Comparison of ENCODE assay signal across 8 mouse cellular contexts in the genomic region with DNA sequence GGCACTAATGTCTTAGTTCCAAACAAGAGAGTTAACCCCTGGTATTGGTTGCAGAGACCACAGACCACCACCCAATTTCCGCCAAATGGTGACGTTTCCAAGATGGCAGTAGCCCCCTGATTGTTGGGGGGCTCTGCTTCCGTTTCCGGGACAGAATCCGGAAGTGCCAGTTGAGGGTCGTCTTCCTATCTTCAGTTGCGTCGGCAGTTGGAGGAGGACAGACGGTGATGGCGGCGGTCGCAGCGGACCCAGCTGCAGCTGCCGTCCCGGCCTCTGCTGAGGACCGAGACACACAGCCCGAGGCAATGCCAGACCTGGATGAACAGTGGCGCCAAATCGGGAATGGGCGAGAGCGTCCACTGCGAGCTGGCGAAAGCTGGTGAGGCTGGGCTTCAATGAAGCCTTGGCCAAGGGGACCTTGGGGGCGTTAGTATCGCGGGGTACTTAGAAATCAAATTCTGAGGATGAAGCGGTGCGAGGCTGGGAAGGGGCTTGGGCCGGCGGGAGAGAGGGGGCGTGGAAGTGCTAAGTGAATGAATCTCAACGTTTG. TPM values are rescaled to one million over a fixed set of nuclear protein-coding genes. Genes with fewer than 3 reads are reported as not detected.
DNase-seq lines count a peak whose midpoint lies in the region; ATAC-seq and TF ChIP-seq lines count a peak whose summit lies in the region.

A gene (plus strand): TSS at position 166 of the 550 bp plus-strand sequence.

- peak within 1 kb of the TSS; percentile 31 for H3K4me2 ChIP-seq in hindbrain, embryonic 11.5 days (replicated peaks; ENCODE audit: low read depth, low read length)

- peaks cover under 1% of the 10 kb centered on the region; the same call in 1 of the 2 replicates for H3K4me1 ChIP-seq in cerebellum, adult 2 months (ENCODE audit: control insufficient read depth, insufficient read depth, low read length)
- no peaks in the 10 kb centered on the region for H3K4me1 ChIP-seq in hindbrain, embryonic 11.5 days (replicated peaks; ENCODE audit: control insufficient read depth, insufficient read depth, low read length)

- ATAC-seq in erythroblast, adult 5-6 weeks (replicated peaks; ENCODE audit: low FRiP score, poor library complexity, severe bottlenecking) = peak; percentile 27; the same call in 1 of the 2 replicates
- ATAC-seq in hindbrain, embryonic 11.5 days (ENCODE audit: low FRiP score) = peak; percentile 77
- peak; percentile 42 for ATAC-seq in megakaryocyte-erythroid progenitor cell, adult 5-6 weeks (replicated peaks; ENCODE audit: low FRiP score, low TSS enrichment, poor library complexity, severe bottlenecking)

- no peak for TF ChIP-seq CTCF in cerebellum, adult 2 months (IDR thresholded peaks at IDR 0.05; ENCODE audit: borderline replicate concordance, insufficient read depth, low read depth, low read length)
- TF ChIP-seq CTCF in left cerebral cortex, adult 2 months (IDR thresholded peaks at IDR 0.05) = no peak

- no peaks in the 10 kb centered on the region for H3K36me3 ChIP-seq in hindbrain, embryonic 11.5 days (ENCODE audit: control insufficient read depth, insufficient read depth, low read length)

- H3K9ac ChIP-seq in hindbrain, embryonic 11.5 days (ENCODE audit: low read depth, low read length) = peak within 1 kb of the TSS; percentile 74

- H3K4me3 ChIP-seq in cerebellum, adult 2 months (replicated peaks; ENCODE audit: insufficient read depth, low read depth, low read length) = peak within 1 kb of the TSS; percentile 80
- peak within 1 kb of the TSS; percentile 57 for H3K4me3 ChIP-seq in hindbrain, embryonic 11.5 days (ENCODE audit: low read depth, low read length)
- H3K4me3 ChIP-seq in left cerebral cortex, adult 2 months = peak within 1 kb of the TSS; percentile 59

- H3K27ac ChIP-seq in cerebellum, adult 2 months (ENCODE audit: insufficient read depth, low read length) = peak within 1 kb of the TSS; percentile 56
- peak within 1 kb of the TSS; percentile 88 for H3K27ac ChIP-seq in hindbrain, embryonic 11.5 days (ENCODE audit: low read depth, low read length)
- H3K27ac ChIP-seq in left cerebral cortex, adult 2 months = peak within 1 kb of the TSS; percentile 87

- TF ChIP-seq POLR2A in cerebellum, adult 2 months (IDR thresholded peaks at IDR 0.05; ENCODE audit: borderline replicate concordance, insufficient read depth, low read length) = 0 out of 2 replicates have a peak, but pooled peaks have one; percentile 20

- intact Hi-C loops in left cerebral cortex, adult 2 months (cut with DNase I) = loop anchor here (2.0 to 5.0 kb wide), 2 partner anchors 15 to 68 kb away; no protein-coding TSS in a partner anchor

- DNase-seq in cerebellum, adult 2 months = peak in 1 of 2 experiments; percentile 48
- no peak for DNase-seq in cerebellum, adult 11 months
- peak; percentile 48 for DNase-seq in adrenal gland, postnatal 14 days
- DNase-seq in hindbrain, embryonic 11.5 days (ENCODE audit: low spot score) = peak; percentile 75
- peak; percentile 25 to 37 for DNase-seq in left cerebral cortex, adult 2 months (ENCODE audit: extremely low spot score in 1 of 2, low spot score in 2 of 2)
- peak; percentile 14 to 62 for DNase-seq in spleen, postnatal 4 days (ENCODE audit: low spot score in 2 of 2)

- no peaks in the 10 kb centered on the region for H3K9me3 ChIP-seq in hindbrain, embryonic 11.5 days (ENCODE audit: control insufficient read depth, low read length)

- no peaks in the 10 kb centered on the region for H3K27me3 ChIP-seq in cerebellum, adult 2 months (ENCODE audit: control insufficient read depth, insufficient read depth, low read length)
- no peaks in the 10 kb centered on the region for H3K27me3 ChIP-seq in hindbrain, embryonic 11.5 days (ENCODE audit: control insufficient read depth, insufficient read depth, low read length)

- 14% methylated on average over 32 of the region's 32 CpGs for WGBS in cerebellum, adult 2 months
- 16% methylated on average over 32 of the region's 32 CpGs for WGBS in hindbrain, embryonic 11.5 days

RNA-seq across cellular contexts. Expression of the gene that starts here (rescaled TPM):
- 66.2 and 69.0 TPM in 2 replicates for polyA plus RNA-seq in cerebellum, adult 2 months (2012; rRNA removed)
- 23.2 and 24.3 TPM in 2 replicates for total RNA-seq in adrenal gland, postnatal 14 days (2021)
- total RNA-seq in erythroblast, adult 5-6 weeks (2015; ENCODE audit: low replicate concordance) = 2.3 and 3.5 TPM in 2 replicates
- total RNA-seq in erythroblast, adult 5-6 weeks (2017; ENCODE audit: low replicate concordance) = 2.6 and 5.7 TPM in 2 replicates
- 76.7 and 87.5 TPM in 2 replicates for polyA plus RNA-seq in hindbrain, embryonic 11.5 days (2014; fragmentation: Nextera tagmentation; extraction: Ambion mirVana)
- total RNA-seq in left cerebral cortex, adult 2 months (2021) = 100 to 1,000 TPM; 103 to 106 TPM
- 32.0 and 35.7 TPM in 2 replicates for total RNA-seq in megakaryocyte-erythroid progenitor cell, adult 5-6 weeks (2014; fragmentation: Nextera tagmentation)
- 24.4 and 26.5 TPM in 2 replicates for total RNA-seq in megakaryocyte-erythroid progenitor cell, adult 5-6 weeks (2017)

Comparison
In these comparisons a context has a peak if more than half of its experiments do, and no peak if none do; other contexts are left out.
1. ATAC-seq: peak in every context shown above with its lines; median percentile 77 in hindbrain, embryonic 11.5 days; 42 in megakaryocyte-erythroid progenitor cell, adult 5-6 weeks; 27 in erythroblast, adult 5-6 weeks.